Mouse (Mus musculus): ENCODE results near the gene 0610010K14Rik.

DNA sequence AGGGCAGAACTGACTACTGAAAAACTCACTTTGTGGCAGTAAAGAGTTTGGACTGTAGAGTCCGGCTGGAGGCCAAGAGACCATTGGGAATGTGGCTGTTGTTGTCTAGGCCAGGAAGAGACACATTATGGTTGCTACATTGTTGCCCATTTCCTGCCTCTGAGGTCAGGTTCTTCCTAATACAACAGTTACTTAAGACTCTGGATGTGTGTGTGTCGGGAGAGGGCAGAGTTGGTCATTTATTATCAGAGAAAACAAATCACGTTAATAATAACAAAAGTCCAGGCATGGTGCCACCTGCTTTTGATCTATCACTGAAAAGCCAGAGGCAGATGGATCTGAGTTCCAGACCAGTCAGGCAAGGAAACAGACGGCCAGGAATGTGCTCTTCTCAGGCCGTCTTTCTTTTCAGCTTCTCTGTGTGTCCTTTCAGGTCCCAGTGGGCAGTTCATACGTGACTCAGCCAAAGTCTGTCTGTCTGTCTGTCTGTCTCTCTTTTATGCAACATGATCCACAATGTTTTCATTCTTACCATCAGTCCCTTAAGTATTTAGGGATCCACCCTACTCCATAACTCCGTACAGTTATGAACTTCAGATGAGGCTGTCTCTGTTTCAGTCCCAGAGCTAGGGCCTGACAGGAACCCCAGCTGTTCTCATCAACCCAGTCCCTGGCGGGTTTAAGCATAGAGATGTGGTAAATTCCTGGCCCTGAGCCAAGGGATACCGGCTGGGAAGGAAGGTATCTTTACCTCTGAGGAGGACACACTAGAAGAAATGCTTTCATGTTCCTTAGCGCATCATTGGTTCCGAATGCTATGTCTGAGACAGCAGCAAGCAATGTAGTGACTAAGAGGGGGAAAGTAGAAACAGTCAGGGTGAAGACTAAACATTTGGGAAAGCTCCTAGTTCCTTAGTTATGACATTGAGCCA, 44.1 kb downstream of the 0610010K14Rik start:
- TF ChIP-seq CTCF (IDR thresholded peaks at IDR 0.05; ENCODE audit: low read depth, low read length) (no peak), POLR2A (IDR thresholded peaks at IDR 0.05; ENCODE audit: insufficient read depth, low read length) (no peak)

All from ES-Bruce4 (cell line).